Mouse (Mus musculus) hematopoietic multipotent progenitor cell, adult 10-12 weeks (in vitro differentiated cells): ENCODE measurements around the gene Pign. TPM values are rescaled to one million over a fixed set of nuclear protein-coding genes. Genes with fewer than 3 reads are reported as not detected.

Source experiments
- polyA plus RNA-seq: library from polyadenylated mRNA; stranded (reverse); fragments of >175 nt; gene quantifications from 2 replicates; pipeline ENCODE4 v1.2.3, GENCODE M21; 2012; ENCODE audit warnings: low replicate concordance

Pign gene
- 11.0 and 25.7 TPM in 2 replicates for polyA plus RNA-seq

DNA sequence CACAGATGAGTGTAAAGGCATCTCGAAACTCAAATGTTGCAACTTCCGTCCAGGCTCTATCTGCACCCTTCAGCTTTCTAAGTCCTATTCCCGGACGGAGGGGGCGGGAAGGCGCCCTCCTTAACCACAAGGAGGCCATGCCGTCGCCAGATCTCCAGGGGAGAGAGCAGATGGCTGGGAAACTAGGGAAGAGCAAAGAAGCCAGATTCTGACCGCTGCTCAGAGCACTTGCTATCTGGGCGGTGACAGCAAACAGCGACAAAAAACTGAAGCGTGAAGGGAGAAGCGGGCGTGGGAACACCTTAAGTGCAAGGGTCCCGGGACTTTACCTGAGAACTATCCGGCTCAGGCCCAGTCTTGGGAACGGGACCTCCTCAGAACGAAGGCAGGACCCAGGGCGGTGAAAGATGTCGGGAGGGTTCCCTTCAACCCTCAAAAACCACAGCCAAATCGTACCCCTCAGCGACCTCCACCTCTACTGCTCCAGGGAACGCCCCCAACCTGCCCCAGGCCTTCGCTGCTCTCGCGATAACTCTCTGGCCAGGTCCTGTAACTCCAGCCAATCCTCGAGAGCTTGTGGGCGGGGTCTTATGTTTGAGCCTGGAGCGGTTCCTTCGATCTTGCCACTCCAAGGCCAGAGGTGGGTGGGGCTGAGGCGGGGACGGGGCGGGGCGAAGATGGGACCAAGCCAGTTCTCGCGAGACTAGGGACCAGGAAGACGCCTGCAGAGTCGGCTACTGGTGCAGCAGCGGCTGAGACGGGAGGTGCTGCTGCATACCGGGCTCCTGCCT is at the start of gene Pign, which contains the start of gene Relch:
Pign (minus strand) TSS at position 507 of the 791 bp plus-strand sequence.
Relch (plus strand) TSS at position 691 of the 791 bp plus-strand sequence.

Other genes with a start within 250 kb of the Pign start
- 38.4 and 50.1 TPM in 2 replicates for gene Relch, start 184 bp upstream of the Pign start, polyA plus RNA-seq
- gene Tnfrsf11a, start 117.0 kb upstream of the Pign start, polyA plus RNA-seq, result 1.6 and 2.1 TPM in 2 replicates